Mouse (Mus musculus) G1E (cell line): ENCODE measurements around the gene Rnf216. TPM values are rescaled to one million over a fixed set of nuclear protein-coding genes. Genes with fewer than 3 reads are reported as not detected.

Experiments
- ATAC-seq: 2 replicates; pipeline ENCODE4 v1.8.0; 2016; ENCODE audit warnings: mild to moderate bottlenecking; ENCODE audit not compliant: insufficient number of reproducible peaks, poor library complexity, low FRiP score, severe bottlenecking; ENCODE audit errors: extremely low read depth
- DNase-seq: peaks from one replicate; pipeline ENCODE4 v3.0.0; 2012; ENCODE audit warnings: low spot score
- H3K27me3 ChIP-seq: 2 replicates; pipeline ENCODE4 v1.6.1; 2012; ENCODE audit warnings: mild to moderate bottlenecking, low read length, inconsistent platforms; ENCODE audit not compliant: insufficient read depth
- H3K36me3 ChIP-seq: replicated peaks from 2 replicates; pipeline ENCODE3; 2012; ENCODE audit warnings: mild to moderate bottlenecking, inconsistent platforms
- H3K4me1 ChIP-seq: 2 replicates; pipeline ENCODE4 v1.6.1; 2012; ENCODE audit warnings: low read depth, low read length, inconsistent platforms, mixed read lengths; ENCODE audit not compliant: insufficient read depth
- H3K4me3 ChIP-seq: 2 replicates; pipeline ENCODE4 v1.5.1; 2012; ENCODE audit warnings: low read depth, mild to moderate bottlenecking, inconsistent platforms, low read length, moderate library complexity, mixed read lengths
- H3K9me3 ChIP-seq: replicated peaks from 2 replicates; pipeline ENCODE4 v1.6.1; 2012; ENCODE audit warnings: inconsistent platforms
- CTCF ChIP-seq: IDR thresholded peaks from 2 replicates; pipeline ENCODE4 v1.5.1; 2012; ENCODE audit warnings: low read depth, low read length, inconsistent platforms, mixed read lengths
- GATA1 ChIP-seq: IDR thresholded peaks from 2 replicates; pipeline ENCODE4 v1.6.1; 2012; ENCODE audit warnings: borderline replicate concordance, low read length, inconsistent platforms, mixed read lengths
- GATA2 ChIP-seq: IDR thresholded peaks from 2 replicates; pipeline ENCODE4 v1.6.1; 2012; ENCODE audit warnings: low read depth, low read length, inconsistent platforms, borderline replicate concordance
- POLR2AphosphoS5 ChIP-seq: IDR thresholded peaks from 2 replicates; pipeline ENCODE4 v1.6.1; 2012; ENCODE audit warnings: low read depth, low read length, inconsistent platforms; ENCODE audit not compliant: insufficient replicate concordance
- TAL1 ChIP-seq: conservative IDR thresholded peaks from 2 replicates; pipeline ENCODE4 v1.6.1; 2012; ENCODE audit warnings: low read depth, low read length, inconsistent platforms, mixed read lengths
- polyA plus RNA-seq: library from polyadenylated mRNA; stranded (reverse); fragments of >175 nt; gene quantifications from 2 replicates; pipeline ENCODE4 v1.2.3, GENCODE M21; 2012
- total RNA-seq, 2 experiments: library from RNA; stranded (forward) in 1 of 2; stranded (reverse) in 1 of 2; fragments of 200-1000 nt in 1 of 2; fragments of >200 nt in 1 of 2; fragmentation: Nextera tagmentation in 1 of 2; gene quantifications; 2 replicates each; pipeline ENCODE4 v1.2.3; 2014 to 2017

Rnf216 gene
- total and polyA plus RNA-seq, 3 experiments = 35.5 to 89.5 (median 54.9) TPM

DNA sequence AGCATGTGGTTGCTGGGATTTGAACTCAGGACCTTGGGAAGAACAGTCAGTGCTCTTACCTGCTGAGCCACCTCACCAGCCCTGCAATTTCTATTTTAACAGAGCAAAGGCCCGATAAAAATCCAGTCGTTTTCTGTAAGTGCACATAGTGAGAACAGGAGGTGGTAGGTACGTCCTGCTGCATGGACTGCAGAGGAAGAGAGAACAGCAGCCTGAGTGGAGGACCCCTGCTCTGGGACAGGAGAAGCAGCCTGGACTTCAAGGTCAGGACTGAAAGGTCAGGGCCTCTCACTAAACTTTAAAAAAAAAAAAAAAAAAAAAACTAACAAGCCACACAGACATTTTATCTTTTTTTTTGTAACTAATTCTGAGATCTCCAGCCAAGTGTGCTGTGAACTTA is 50.5 kb downstream of the Rnf216 start:
- Histone ChIP-seq H3K36me3 (peaks cover 78% of the 10 kb centered on the region), H3K4me1 (peaks cover 85% of the 10 kb centered on the region), H3K4me3 (no peak overlapping the region), H3K27me3 (no peaks in the 10 kb centered on the region), H3K9me3 (no peaks in the 10 kb centered on the region)
- TF ChIP-seq TAL1 (no peak), GATA1 (no peak), CTCF (no peak), GATA2 (no peak), POLR2AphosphoS5 (no peak)
- ATAC-seq = no peak
- DNase-seq = no peak

GRCm38 (mm10) chr5:143061511-143061910 is 51.3 kb downstream of the Rnf216 start:
- H3K27me3 ChIP-seq = no peaks in the 10 kb centered on the region
- no peak for ATAC-seq
- TF ChIP-seq TAL1 = no peak
- peaks cover 75% of the 10 kb centered on the region for H3K36me3 ChIP-seq
- H3K9me3 ChIP-seq = no peaks in the 10 kb centered on the region
- H3K4me1 ChIP-seq = peaks cover 85% of the 10 kb centered on the region
- H3K4me3 ChIP-seq = no peak overlapping the region
- DNase-seq = no peak

DNA sequence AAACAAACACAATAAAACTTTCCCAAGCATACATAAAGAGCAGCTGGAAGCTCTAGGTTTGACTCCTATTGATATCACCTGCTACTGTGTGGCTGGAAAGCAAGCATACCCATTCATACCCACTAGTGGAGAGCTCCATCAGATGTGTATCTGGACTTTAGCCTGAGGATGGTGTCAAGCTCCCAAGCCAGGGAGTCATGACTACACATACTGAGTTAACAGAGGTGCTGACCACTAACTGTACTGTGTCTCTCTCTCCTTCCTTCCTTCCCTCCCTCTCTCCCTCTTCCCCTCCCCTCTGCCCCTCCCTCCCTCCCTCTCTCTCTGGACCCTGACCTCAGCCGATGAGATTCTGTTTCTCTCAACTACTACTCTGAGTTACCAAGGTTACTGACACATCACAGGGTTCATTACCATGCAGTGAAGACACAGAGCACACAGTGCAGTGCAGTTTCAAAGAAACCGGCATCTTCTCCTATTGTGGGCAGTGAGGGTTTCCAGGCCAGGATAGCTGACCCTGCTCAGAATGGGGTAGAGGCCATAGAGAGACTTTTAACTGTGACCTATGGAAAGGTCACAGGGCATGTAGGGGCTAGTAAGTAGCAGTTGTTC is 51.9 kb downstream of the Rnf216 start:
- TF ChIP-seq POLR2AphosphoS5 (no peak), GATA2 (no peak), CTCF (no peak), TAL1 (no peak), GATA1 (no peak)
- DNase-seq = no peak
- no peaks in the 10 kb centered on the region for H3K27me3 ChIP-seq
- peaks cover 85% of the 10 kb centered on the region for H3K4me1 ChIP-seq
- H3K36me3 ChIP-seq = peaks cover 75% of the 10 kb centered on the region
- no peak for ATAC-seq
- H3K4me3 ChIP-seq = no peak overlapping the region
- H3K9me3 ChIP-seq = no peaks in the 10 kb centered on the region

DNA sequence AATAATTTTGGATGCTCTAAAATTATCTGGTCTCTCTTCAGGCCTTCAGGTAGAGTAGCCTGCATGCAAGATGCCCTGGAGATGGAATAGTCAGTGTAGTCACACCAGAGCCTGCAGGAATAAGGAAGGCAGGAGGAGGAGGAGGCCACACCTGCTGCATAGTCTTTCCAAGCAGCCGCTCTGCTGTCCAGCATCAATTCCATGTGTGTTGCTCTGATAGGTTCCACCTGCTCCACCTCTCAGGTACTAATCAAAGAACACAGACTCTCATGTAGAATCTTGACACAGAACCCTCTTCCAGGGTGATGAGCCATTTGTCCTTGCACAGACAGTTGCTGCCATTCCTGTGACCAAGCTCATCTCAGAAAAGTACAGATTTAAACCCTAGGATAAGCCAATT is 52.8 kb downstream of the Rnf216 start:
- DNase-seq (no peak), ATAC-seq (no peak)
- no peaks in the 10 kb centered on the region for H3K9me3 ChIP-seq
- H3K4me3 ChIP-seq = no peak overlapping the region
- peaks cover 84% of the 10 kb centered on the region for H3K4me1 ChIP-seq
- H3K36me3 ChIP-seq = peaks cover 66% of the 10 kb centered on the region
- no peaks in the 10 kb centered on the region for H3K27me3 ChIP-seq
- no peak for TF ChIP-seq POLR2AphosphoS5
- no peak for TF ChIP-seq GATA1
- no peak for TF ChIP-seq CTCF
- TF ChIP-seq TAL1 = no peak
- no peak for TF ChIP-seq GATA2

DNA sequence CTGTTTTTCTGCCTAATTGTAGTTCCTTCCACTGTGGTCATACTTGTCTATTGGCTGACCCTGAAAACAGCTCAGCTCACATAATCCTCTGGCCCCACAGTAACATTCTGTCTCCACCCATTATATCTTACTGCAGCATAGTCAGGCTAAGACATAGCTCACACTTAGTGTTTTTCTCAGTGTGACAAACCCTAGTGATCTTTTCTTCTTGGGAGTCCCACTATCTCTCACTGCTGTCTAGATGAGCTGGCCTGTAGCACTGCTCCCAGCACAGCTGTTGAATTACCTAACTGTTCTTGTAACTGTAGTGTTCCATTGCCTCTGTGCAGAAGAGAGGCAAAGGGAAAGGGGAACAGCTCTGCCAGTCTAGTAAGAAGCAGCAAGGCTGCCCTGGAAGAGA is 53.6 kb downstream of the Rnf216 start:
- no peaks in the 10 kb centered on the region for H3K27me3 ChIP-seq
- no peaks in the 10 kb centered on the region for H3K9me3 ChIP-seq
- TF ChIP-seq GATA2 (no peak), TAL1 (no peak), CTCF (no peak)
- DNase-seq = no peak
- peaks cover 87% of the 10 kb centered on the region for H3K4me1 ChIP-seq
- peaks cover 64% of the 10 kb centered on the region for H3K36me3 ChIP-seq
- no peak overlapping the region for H3K4me3 ChIP-seq
- ATAC-seq = 0 out of 2 replicates have a peak, but pooled peaks have one; percentile 2

- DNase-seq = no peak
- TF ChIP-seq TAL1 = no peak
- TF ChIP-seq GATA2 = no peak
- TF ChIP-seq GATA1 = no peak
- TF ChIP-seq CTCF = no peak
- no peak for TF ChIP-seq POLR2AphosphoS5
- H3K36me3 ChIP-seq = peaks cover 64% of the 10 kb centered on the region
- H3K27me3 ChIP-seq = no peaks in the 10 kb centered on the region
- no peaks in the 10 kb centered on the region for H3K9me3 ChIP-seq
- no peak overlapping the region; the same call in 1 of the 2 replicates for H3K4me3 ChIP-seq
- peaks cover 89% of the 10 kb centered on the region for H3K4me1 ChIP-seq
- peak; percentile 24; the same call in 1 of the 2 replicates for ATAC-seq
Observed at GRCm38 (mm10) chr5:143058675-143059074, 54.1 kb downstream of the Rnf216 start.

DNA sequence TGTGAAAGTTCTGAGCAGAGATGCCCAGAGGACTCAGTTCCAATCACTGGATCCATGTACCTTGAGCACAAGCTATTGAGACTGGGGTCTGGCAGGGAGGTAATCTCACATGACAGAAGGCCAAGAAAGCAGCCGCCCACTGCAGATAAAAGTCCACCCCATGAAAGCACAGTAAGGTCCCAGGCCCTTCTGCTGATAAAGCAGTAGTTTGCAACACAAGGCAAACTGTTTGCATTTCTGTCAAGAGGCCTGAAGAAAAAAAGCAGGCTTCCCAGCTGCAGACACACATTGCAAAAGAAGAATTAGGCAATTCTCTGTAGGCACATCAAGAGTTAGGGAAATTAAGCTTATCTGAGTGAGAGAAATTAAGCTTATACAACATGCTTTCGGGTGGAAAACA is 54.6 kb downstream of the Rnf216 start:
- H3K4me3 ChIP-seq = no peak overlapping the region; the same call in 1 of the 2 replicates
- peaks cover 89% of the 10 kb centered on the region for H3K4me1 ChIP-seq
- peak; percentile 62 for ATAC-seq
- H3K27me3 ChIP-seq = no peaks in the 10 kb centered on the region
- peak; percentile 28 for DNase-seq
- no peak for TF ChIP-seq POLR2AphosphoS5
- TF ChIP-seq GATA2 = no peak
- peak; percentile 93 for TF ChIP-seq TAL1
- H3K9me3 ChIP-seq = no peaks in the 10 kb centered on the region
- H3K36me3 ChIP-seq = peaks cover 64% of the 10 kb centered on the region
